Mouse (Mus musculus) frontal cortex, adult 2 months (tissue): Measurements from ENCODE around the gene Tshr. TPM values are rescaled to one million over a fixed set of nuclear protein-coding genes. Genes with fewer than 3 reads are reported as not detected.
A peak's percentile ranks its signal among the peaks of the same experiment; 100 is the strongest.
"Not testable (repeated sequence)": the region's sequence is repeated elsewhere in the genome, so short reads cannot be mapped to it uniquely, and the experiment has no call there.

Experiments used
- DNase-seq, 2 experiments: peaks; one replicate each; pipeline ENCODE4 v3.0.0; 2022; ENCODE audit warnings: low spot score in 1 of 2; ENCODE audit errors: extremely low spot score in 1 of 2
- polyA plus RNA-seq: library from polyadenylated mRNA; depleted of rRNA; stranded (reverse); fragments of >200 nt; gene quantifications from 2 replicates; pipeline ENCODE4 v1.2.3, GENCODE M21; 2012; rRNA removed

Gene Tshr
- 0.34 and 0.38 TPM in 2 replicates for polyA plus RNA-seq

DNA sequence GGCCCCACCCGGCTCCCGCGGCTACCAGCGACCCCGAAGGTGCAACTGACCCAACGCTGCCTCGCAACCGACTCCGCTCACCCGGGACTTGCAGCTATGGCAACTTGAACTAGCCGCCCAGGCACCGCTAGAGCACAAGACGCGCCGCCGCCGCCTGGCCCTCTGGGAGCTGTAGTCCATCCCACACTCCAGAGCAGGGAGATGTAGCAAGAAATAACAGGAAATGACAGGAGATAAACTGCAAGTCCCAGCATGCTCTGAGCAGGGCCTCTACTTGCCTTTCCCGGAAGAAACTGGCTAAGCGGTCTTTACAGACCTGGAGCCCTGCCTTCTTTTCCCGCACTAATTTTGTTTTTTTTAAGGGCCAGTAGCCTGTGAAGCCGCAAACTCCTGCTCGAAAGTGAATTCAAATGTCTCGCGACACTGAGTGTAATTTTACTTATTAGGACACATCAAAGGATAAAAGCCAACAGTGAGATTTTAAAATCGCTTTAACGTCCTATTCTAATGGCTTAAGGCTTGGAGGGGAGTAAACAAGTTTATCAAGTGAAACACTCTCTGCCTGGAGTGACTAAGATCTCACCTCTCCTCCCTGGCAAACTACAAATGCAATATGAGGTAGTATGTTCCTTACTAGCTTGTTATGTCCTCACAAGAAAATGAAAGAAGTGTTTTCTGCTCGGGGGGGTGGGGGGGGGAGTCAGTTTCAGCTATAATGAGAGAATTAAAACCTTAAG lies at the start of gene Tshr, which contains the start of gene Cep128:
Gene Tshr, plus strand, starts transcription at position 283 of the 737 bp plus-strand sequence.
Gene Cep128, minus strand, starts transcription at position 129 of the 737 bp plus-strand sequence.
- DNase-seq: peak; percentile 92 to 95

DNA sequence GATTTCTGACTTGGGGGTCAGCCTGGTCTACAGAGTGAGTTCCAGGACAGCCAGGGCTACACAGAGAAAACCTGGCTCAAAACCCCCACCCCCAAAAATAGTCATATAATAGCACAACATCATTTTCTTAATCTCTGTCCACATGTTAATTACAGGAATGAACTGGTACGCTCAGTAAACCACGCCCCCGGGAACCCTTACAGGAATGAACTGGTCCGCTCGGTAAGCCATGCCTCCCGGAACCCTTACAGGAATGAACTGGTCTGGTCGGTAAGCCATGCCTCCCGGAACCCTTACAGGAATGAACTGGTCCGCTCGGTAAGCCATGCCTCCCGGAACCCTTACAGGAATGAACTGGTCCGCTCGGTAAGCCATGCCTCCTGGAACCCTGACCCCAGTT lies 45.7 kb upstream of the Tshr start:
- DNase-seq: not testable (repeated sequence)

GRCm38 (mm10) chr12:91353783-91354182 lies 30.6 kb upstream of the Tshr start:
- no peak for DNase-seq

DNA sequence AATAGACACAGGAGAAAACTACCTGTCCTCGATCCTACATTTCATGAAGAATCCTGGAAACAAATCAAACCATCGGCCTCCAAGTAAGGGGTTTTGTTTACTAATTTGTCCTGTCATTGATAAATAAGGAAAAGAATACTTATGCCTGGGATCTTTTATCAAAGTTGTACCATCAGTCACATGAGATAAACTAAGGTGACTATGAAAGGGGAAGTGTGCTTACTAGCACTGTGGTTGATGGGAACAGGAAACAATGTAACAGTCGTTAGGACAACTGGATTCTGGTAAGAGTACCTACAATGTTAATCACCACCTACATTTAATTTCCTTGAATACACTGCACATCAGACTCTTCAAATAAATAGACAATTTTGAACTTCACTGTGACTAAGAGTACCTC lies 15.2 kb upstream of the Tshr start:
- no peak for DNase-seq

DNA sequence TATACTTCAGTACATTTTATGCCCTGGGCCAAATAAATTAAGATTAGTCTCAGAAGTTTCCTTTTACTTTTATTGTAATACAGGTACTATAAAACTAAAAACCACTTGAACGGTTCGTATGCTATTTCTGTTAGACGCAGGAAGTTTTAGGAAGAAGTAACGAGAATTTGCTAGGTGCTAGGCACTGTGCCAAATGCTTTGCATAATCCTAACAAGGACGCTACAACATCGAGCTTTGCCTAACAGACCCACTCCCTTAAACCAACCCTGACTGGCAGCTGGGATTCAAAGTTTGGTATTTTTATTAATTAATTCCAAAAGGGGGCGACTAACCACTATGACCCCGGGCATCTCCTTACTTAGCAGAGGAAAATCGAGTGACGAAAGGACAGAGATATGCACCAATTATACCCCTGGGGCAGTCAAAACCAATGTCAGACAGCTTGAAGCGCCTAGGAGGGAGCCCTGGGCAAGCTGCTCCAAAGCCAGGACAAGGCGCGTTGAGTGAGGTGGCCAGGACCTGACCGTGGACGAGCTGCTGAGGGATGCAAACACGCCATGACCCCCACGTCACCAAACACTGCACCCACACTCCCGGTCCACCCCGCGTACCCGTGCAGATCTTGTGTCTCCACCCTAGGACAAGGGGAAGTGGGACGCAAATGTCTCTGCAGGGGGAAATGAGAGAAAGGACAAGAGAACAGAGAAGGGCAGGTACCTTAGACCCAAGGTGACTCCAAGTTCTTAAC lies 673 bp upstream of the Tshr start:
- peak in 1 of 2 experiments; percentile 4 for DNase-seq

- peak; percentile 62 to 89 for DNase-seq
Measured at GRCm38 (mm10) chr12:91400232-91401048, 16.1 kb downstream of the Tshr start.

- DNase-seq: no peak
Measured at GRCm38 (mm10) chr12:91401049-91401352, 16.6 kb downstream of the Tshr start.

- no peak for DNase-seq
Measured at GRCm38 (mm10) chr12:91410306-91410705, 25.9 kb downstream of the Tshr start.

GRCm38 (mm10) chr12:91412461-91413182 lies 28.3 kb downstream of the Tshr start:
- no peak for DNase-seq

GRCm38 (mm10) chr12:91415112-91415511 lies 30.7 kb downstream of the Tshr start:
- DNase-seq: no peak

GRCm38 (mm10) chr12:91416828-91417227 lies 32.5 kb downstream of the Tshr start:
- no peak for DNase-seq

DNA sequence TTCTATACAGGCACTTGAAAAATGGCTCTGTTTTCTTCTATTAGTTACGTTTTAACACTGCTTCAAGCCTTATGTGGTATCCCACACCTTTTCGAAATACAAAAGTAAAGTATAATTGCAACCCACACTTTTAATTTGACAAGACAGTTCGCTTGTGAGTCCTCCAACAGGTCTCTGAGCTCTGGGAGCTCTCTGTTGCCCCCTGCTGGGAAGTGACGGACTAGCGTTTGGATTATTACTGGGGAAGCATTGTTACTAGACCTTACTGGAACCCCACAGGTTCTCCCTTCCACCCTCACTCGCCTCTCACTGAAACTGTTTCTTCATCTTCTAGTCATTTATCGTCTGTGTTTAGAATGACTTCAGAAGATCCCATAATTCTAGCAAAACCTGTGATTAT lies 34.4 kb downstream of the Tshr start:
- peak in 1 of 2 experiments; percentile 82 for DNase-seq

GRCm38 (mm10) chr12:91421272-91421671 lies 36.9 kb downstream of the Tshr start:
- no peak for DNase-seq

- peak in 1 of 2 experiments; percentile 47 for DNase-seq
Measured at GRCm38 (mm10) chr12:91423125-91423820, 38.9 kb downstream of the Tshr start.

DNA sequence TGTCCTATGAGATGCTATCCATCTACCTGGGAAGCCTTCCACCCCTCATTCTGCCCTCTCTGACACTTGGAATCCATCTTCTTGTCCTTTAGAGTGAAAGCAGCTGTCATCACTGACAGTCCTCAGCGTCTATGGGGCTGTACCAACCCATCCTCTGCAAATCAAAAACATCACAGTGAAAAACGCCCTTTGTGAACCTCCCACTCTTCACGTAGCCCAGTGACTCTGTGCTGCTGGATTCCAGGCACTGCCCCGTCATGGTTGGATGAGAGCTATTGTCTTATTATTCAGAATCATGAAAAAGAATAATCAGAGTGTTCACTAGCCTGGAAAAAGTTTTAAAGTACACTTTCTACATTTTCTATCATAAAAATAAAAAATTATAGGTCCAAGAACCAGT lies 42.1 kb downstream of the Tshr start:
- DNase-seq: no peak

GRCm38 (mm10) chr12:91427129-91427528 lies 42.8 kb downstream of the Tshr start:
- no peak for DNase-seq

DNA sequence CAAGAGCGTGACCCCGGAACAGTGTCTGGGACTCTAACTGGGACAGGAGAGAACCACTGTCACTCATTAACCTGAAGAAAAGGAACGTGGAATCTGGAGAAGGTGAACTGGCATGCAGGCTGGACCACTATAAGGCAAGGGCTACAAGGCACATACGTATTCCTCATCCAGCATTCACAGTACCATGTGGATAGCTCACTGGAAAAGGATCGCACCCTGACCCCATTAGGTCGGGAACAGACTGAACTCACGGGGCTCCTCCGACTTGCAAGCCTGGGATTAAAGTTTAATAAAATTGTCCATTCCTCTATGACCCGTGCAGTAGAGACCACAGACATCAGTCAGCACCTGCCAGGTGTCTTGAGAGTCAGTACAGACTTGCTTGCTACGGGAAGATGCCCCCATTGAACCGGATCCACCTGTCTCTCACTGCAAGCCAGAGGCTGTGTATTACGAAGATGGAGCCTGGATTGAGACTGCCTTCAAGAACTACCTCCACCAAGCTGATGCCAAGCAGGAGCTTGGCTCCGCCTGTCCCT lies 97.9 kb downstream of the Tshr start:
- DNase-seq: no peak

- DNase-seq: no peak
Measured at GRCm38 (mm10) chr12:91486342-91486741, 102.0 kb downstream of the Tshr start.

DNA sequence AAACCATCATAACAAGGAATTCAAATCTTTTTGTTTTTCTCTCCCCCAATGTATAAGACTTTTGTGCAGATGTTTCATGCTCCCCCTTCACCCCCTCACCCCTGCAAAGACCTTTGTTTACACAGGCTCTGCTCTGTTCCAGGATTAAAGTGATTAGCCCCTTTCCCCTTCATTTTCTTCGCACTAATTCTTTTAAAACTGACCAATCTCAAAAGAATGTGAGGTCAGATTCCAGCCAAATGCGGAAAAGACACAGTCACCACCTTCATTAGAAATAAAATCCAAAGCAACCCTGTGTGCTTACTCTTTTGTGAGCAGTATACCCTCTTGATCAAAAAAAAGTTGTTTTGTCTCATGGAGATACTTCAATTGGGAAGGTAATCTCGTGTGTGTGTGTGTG lies 104.0 kb downstream of the Tshr start:
- no peak for DNase-seq
